Mouse (Mus musculus): ENCODE results near the gene Galnt7. TPM values are rescaled to one million over a fixed set of nuclear protein-coding genes. Genes with fewer than 3 reads are reported as not detected.

Galnt7 gene
- total and polyA plus RNA-seq, 3 experiments = 2.7 to 31.2 (median 19.0) TPM

GRCm38 (mm10) chr8:57560926-57561325 lies 91.9 kb downstream of the Galnt7 start:
- DNase-seq (ENCODE audit: low spot score) (no peak), ATAC-seq (ENCODE audit: extremely low read depth, insufficient number of reproducible peaks, low FRiP score, poor library complexity, severe bottlenecking) (no peak)
- H3K36me3 ChIP-seq (replicated peaks) = peaks cover 16% of the 10 kb centered on the region
- H3K27me3 ChIP-seq (ENCODE audit: insufficient read depth, low read length) = no peaks in the 10 kb centered on the region
- H3K4me3 ChIP-seq (ENCODE audit: low read depth, low read length) = no peak overlapping the region
- H3K9me3 ChIP-seq (replicated peaks) = no peaks in the 10 kb centered on the region
- no peak for TF ChIP-seq GATA1 (IDR thresholded peaks at IDR 0.05; ENCODE audit: borderline replicate concordance, low read length)
- TF ChIP-seq TAL1 (conservative IDR thresholded peaks at IDR 0.05; ENCODE audit: low read depth, low read length) = no peak
- no peak for TF ChIP-seq POLR2AphosphoS5 (IDR thresholded peaks at IDR 0.05; ENCODE audit: insufficient replicate concordance, low read depth, low read length)
- TF ChIP-seq CTCF (IDR thresholded peaks at IDR 0.05; ENCODE audit: low read depth, low read length) = no peak
- H3K4me1 ChIP-seq (ENCODE audit: insufficient read depth, low read depth, low read length) = no peaks in the 10 kb centered on the region

GRCm38 (mm10) chr8:57552102-57553032 lies 100.5 kb downstream of the Galnt7 start:
- Histone ChIP-seq H3K36me3 (replicated peaks) (peaks cover 28% of the 10 kb centered on the region), H3K27me3 (ENCODE audit: insufficient read depth, low read length) (no peaks in the 10 kb centered on the region), H3K4me3 (ENCODE audit: low read depth, low read length) (no peak overlapping the region), H3K4me1 (ENCODE audit: insufficient read depth, low read depth, low read length) (no peaks in the 10 kb centered on the region), H3K9me3 (replicated peaks) (no peaks in the 10 kb centered on the region)
- DNase-seq (ENCODE audit: low spot score) (no peak), ATAC-seq (ENCODE audit: extremely low read depth, insufficient number of reproducible peaks, low FRiP score, poor library complexity, severe bottlenecking) (no peak)
- TF ChIP-seq POLR2AphosphoS5 (IDR thresholded peaks at IDR 0.05; ENCODE audit: insufficient replicate concordance, low read depth, low read length) (no peak), GATA1 (IDR thresholded peaks at IDR 0.05; ENCODE audit: borderline replicate concordance, low read length) (no peak), GATA2 (IDR thresholded peaks at IDR 0.05; ENCODE audit: borderline replicate concordance, low read depth, low read length) (no peak), CTCF (IDR thresholded peaks at IDR 0.05; ENCODE audit: low read depth, low read length) (no peak), TAL1 (conservative IDR thresholded peaks at IDR 0.05; ENCODE audit: low read depth, low read length) (no peak)

- Histone ChIP-seq H3K27me3 (ENCODE audit: insufficient read depth, low read length) (no peaks in the 10 kb centered on the region), H3K4me1 (ENCODE audit: insufficient read depth, low read depth, low read length) (no peaks in the 10 kb centered on the region), H3K9me3 (replicated peaks) (no peaks in the 10 kb centered on the region), H3K4me3 (ENCODE audit: low read depth, low read length) (no peak overlapping the region), H3K36me3 (replicated peaks) (peaks cover 37% of the 10 kb centered on the region)
- ATAC-seq (ENCODE audit: extremely low read depth, insufficient number of reproducible peaks, low FRiP score, poor library complexity, severe bottlenecking) (no peak), DNase-seq (ENCODE audit: low spot score) (no peak)
- TF ChIP-seq CTCF (IDR thresholded peaks at IDR 0.05; ENCODE audit: low read depth, low read length) (no peak), GATA1 (IDR thresholded peaks at IDR 0.05; ENCODE audit: borderline replicate concordance, low read length) (no peak), POLR2AphosphoS5 (IDR thresholded peaks at IDR 0.05; ENCODE audit: insufficient replicate concordance, low read depth, low read length) (no peak), GATA2 (IDR thresholded peaks at IDR 0.05; ENCODE audit: borderline replicate concordance, low read depth, low read length) (no peak), TAL1 (conservative IDR thresholded peaks at IDR 0.05; ENCODE audit: low read depth, low read length) (no peak)
These were observed 105.3 kb downstream of the Galnt7 start for GRCm38 (mm10) chr8:57547581-57547980.

GRCm38 (mm10) chr8:57546834-57547233 lies 106.0 kb downstream of the Galnt7 start:
- Histone ChIP-seq H3K9me3 (replicated peaks) (no peaks in the 10 kb centered on the region), H3K4me3 (ENCODE audit: low read depth, low read length) (no peak overlapping the region), H3K4me1 (ENCODE audit: insufficient read depth, low read depth, low read length) (no peaks in the 10 kb centered on the region), H3K27me3 (ENCODE audit: insufficient read depth, low read length) (no peaks in the 10 kb centered on the region), H3K36me3 (replicated peaks) (peaks cover 42% of the 10 kb centered on the region)
- no peak for DNase-seq (ENCODE audit: low spot score)
- ATAC-seq (ENCODE audit: extremely low read depth, insufficient number of reproducible peaks, low FRiP score, poor library complexity, severe bottlenecking) = no peak
- TF ChIP-seq GATA2 (IDR thresholded peaks at IDR 0.05; ENCODE audit: borderline replicate concordance, low read depth, low read length) = no peak
- no peak for TF ChIP-seq TAL1 (conservative IDR thresholded peaks at IDR 0.05; ENCODE audit: low read depth, low read length)

- DNase-seq (ENCODE audit: low spot score) = no peak
- no peak for ATAC-seq (ENCODE audit: extremely low read depth, insufficient number of reproducible peaks, low FRiP score, poor library complexity, severe bottlenecking)
These were observed 106.4 kb downstream of the Galnt7 start for GRCm38 (mm10) chr8:57546401-57546800.

GRCm38 (mm10) chr8:57541405-57541804 lies 111.4 kb downstream of the Galnt7 start:
- H3K4me1 ChIP-seq (ENCODE audit: insufficient read depth, low read depth, low read length) = no peaks in the 10 kb centered on the region
- DNase-seq (ENCODE audit: low spot score) (no peak), ATAC-seq (ENCODE audit: extremely low read depth, insufficient number of reproducible peaks, low FRiP score, poor library complexity, severe bottlenecking) (no peak)
- peaks cover 45% of the 10 kb centered on the region for H3K36me3 ChIP-seq (replicated peaks)
- no peak overlapping the region for H3K4me3 ChIP-seq (ENCODE audit: low read depth, low read length)
- H3K27me3 ChIP-seq (ENCODE audit: insufficient read depth, low read length) = no peaks in the 10 kb centered on the region
- TF ChIP-seq GATA1 (IDR thresholded peaks at IDR 0.05; ENCODE audit: borderline replicate concordance, low read length) (no peak), POLR2AphosphoS5 (IDR thresholded peaks at IDR 0.05; ENCODE audit: insufficient replicate concordance, low read depth, low read length) (no peak), TAL1 (conservative IDR thresholded peaks at IDR 0.05; ENCODE audit: low read depth, low read length) (no peak), CTCF (IDR thresholded peaks at IDR 0.05; ENCODE audit: low read depth, low read length) (no peak), GATA2 (IDR thresholded peaks at IDR 0.05; ENCODE audit: borderline replicate concordance, low read depth, low read length) (no peak)
- H3K9me3 ChIP-seq (replicated peaks) = no peaks in the 10 kb centered on the region

More at GRCm38 (mm10) chr8:57546401-57546800, 106.4 kb downstream of the Galnt7 start:
- no peaks in the 10 kb centered on the region for H3K9me3 ChIP-seq (replicated peaks)
- no peak for TF ChIP-seq POLR2AphosphoS5 (IDR thresholded peaks at IDR 0.05; ENCODE audit: insufficient replicate concordance, low read depth, low read length)
- TF ChIP-seq GATA1 (IDR thresholded peaks at IDR 0.05; ENCODE audit: borderline replicate concordance, low read length) = no peak
- no peak for TF ChIP-seq GATA2 (IDR thresholded peaks at IDR 0.05; ENCODE audit: borderline replicate concordance, low read depth, low read length)
- peaks cover 42% of the 10 kb centered on the region for H3K36me3 ChIP-seq (replicated peaks)
- H3K4me1 ChIP-seq (ENCODE audit: insufficient read depth, low read depth, low read length) = no peaks in the 10 kb centered on the region
- H3K27me3 ChIP-seq (ENCODE audit: insufficient read depth, low read length) = no peaks in the 10 kb centered on the region
- H3K4me3 ChIP-seq (ENCODE audit: low read depth, low read length) = no peak overlapping the region

Data from G1E (cell line).